Mouse (Mus musculus) liver, embryonic 16.5 days (tissue): ENCODE data around the gene Hesx1. TPM values are rescaled to one million over a fixed set of nuclear protein-coding genes. Genes with fewer than 3 reads are reported as not detected.
"Not testable (repeated sequence)": the region's sequence is repeated elsewhere in the genome, so short reads cannot be mapped to it uniquely, and the experiment has no call there.

Experiments used
- ATAC-seq: fragments of 200-750 bp; cut with Nextera tagmentation; 2 replicates; pipeline ENCODE4 v1.8.0; 2017; ENCODE audit warnings: low read depth, mild to moderate bottlenecking, moderate number of reproducible peaks, moderate library complexity
- H3K27ac ChIP-seq: fragments of 300-500 bp; sonication (generic); 2 replicates; pipeline ENCODE4 v1.5.1; 2014; ENCODE audit warnings: mild to moderate bottlenecking, low read length
- H3K27me3 ChIP-seq: fragments of 300-500 bp; sonication (generic); 2 replicates; pipeline ENCODE4 v1.6.1; 2014; ENCODE audit warnings: low read depth, low read length, mixed read lengths; ENCODE audit not compliant: control insufficient read depth, insufficient read depth
- H3K36me3 ChIP-seq: fragments of 300-500 bp; sonication (generic); 2 replicates; pipeline ENCODE4 v1.6.1; 2014; ENCODE audit warnings: mild to moderate bottlenecking; ENCODE audit not compliant: control insufficient read depth, insufficient read depth
- H3K4me1 ChIP-seq: fragments of 300-500 bp; sonication (generic); 2 replicates; pipeline ENCODE4 v1.6.1; 2014; ENCODE audit warnings: low read depth, low read length, mixed read lengths; ENCODE audit not compliant: control insufficient read depth
- H3K4me2 ChIP-seq: fragments of 300-500 bp; sonication (generic); 2 replicates; pipeline ENCODE4 v1.6.1; 2014; ENCODE audit warnings: low read depth, low read length, mixed read lengths
- H3K4me3 ChIP-seq: fragments of 300-500 bp; sonication (generic); 2 replicates; pipeline ENCODE4 v1.5.1; 2014; ENCODE audit warnings: low read depth, mild to moderate bottlenecking, low read length
- H3K9ac ChIP-seq: fragments of 300-500 bp; sonication (generic); 2 replicates; pipeline ENCODE4 v1.6.1; 2014; ENCODE audit warnings: low read depth, low read length
- H3K9me3 ChIP-seq: fragments of 300-500 bp; sonication (generic); replicated peaks from 2 replicates; pipeline ENCODE4 v1.6.1; 2016; ENCODE audit warnings: low read length; ENCODE audit not compliant: control insufficient read depth
- WGBS: fragments of 180-500 bp; shearing (Covaris S2); extraction: QIAGEN DNeasy Blood & Tissue Kit; methylation state at CpG from one replicate; pipeline ENCODE4 v1.1.7; 2014; ENCODE audit not compliant: insufficient replicate concordance; 5-methylcytosine and 5-hydroxymethylcytosine counted together
- polyA plus RNA-seq: library from polyadenylated mRNA; unstranded; fragments of >200 nt; fragmentation: Nextera tagmentation; extraction: Ambion mirVana; gene quantifications from 2 replicates; pipeline ENCODE4 v1.2.1, GENCODE M21; 2015

Gene Hesx1
- polyA plus RNA-seq: 5.0 and 5.1 TPM in 2 replicates

DNA sequence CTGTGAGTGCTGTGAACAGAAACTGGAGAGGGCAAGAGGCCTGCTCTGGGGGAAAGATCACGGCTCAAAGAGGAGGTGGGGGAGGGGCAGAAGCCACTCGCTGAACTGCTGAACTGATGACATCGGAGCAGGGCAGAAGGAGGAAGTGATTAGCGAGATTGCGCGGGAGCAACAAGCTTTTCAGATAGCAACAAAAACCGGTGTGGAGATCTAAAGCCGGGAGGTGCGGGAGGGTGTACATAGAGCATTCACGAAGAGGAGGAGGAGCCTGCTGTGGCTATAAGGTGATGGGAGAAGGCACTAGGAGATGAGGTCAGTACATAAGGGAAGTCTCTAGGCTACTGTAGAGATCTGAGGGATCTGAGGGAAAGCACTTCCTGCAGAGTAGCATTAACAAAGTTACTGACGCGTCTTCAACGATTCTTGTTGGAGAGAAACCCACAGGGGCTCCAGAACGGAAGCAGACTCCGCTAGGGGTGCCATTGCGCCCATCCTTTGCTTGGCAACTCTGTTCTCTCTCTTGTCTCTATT is at the start of gene Hesx1:
Hesx1 (plus strand) TSS at position 206 of the 531 bp plus-strand sequence.
- WGBS: 2% methylated on average over 16 of the region's 16 CpGs
- H3K4me2 ChIP-seq: peak within 1 kb of the TSS; percentile 48
- H3K4me3 ChIP-seq: peak within 1 kb of the TSS; percentile 29
- H3K27ac ChIP-seq: no peak within 1 kb of the TSS
- no peaks in the 10 kb centered on the region for H3K9me3 ChIP-seq
- peak; percentile 32; the same call in 1 of the 2 replicates for ATAC-seq
- no peak within 1 kb of the TSS for H3K9ac ChIP-seq
- H3K36me3 ChIP-seq: no peaks in the 10 kb centered on the region
- H3K4me1 ChIP-seq: peaks cover 5% of the 10 kb centered on the region
- no peaks in the 10 kb centered on the region for H3K27me3 ChIP-seq

DNA sequence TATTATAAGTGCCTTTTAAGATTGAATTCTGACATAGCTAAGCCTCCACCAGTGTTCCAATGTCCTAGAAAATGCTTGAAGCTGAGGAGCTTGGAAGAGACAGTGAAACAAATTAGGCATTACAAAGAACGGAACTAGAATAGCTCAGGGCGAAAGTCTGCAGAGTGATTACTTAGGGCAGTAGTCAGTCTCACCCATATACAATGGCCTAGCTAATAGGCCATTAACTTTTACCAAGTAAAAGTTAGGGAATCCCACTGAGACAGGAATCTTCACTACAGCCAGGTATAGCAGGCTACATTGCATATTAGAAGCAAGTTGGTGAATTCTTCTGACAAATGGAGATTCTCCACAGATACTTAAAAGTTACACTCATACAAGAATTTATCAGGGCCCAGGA is 38.1 kb upstream of the Hesx1 start:
- not testable (repeated sequence) for H3K27ac ChIP-seq, ATAC-seq, H3K36me3 ChIP-seq, H3K4me2 ChIP-seq, H3K9me3 ChIP-seq, H3K4me3 ChIP-seq, H3K9ac ChIP-seq, H3K4me1 ChIP-seq, H3K27me3 ChIP-seq
- WGBS: 82% methylated on average over 2 of the region's 2 CpGs

DNA sequence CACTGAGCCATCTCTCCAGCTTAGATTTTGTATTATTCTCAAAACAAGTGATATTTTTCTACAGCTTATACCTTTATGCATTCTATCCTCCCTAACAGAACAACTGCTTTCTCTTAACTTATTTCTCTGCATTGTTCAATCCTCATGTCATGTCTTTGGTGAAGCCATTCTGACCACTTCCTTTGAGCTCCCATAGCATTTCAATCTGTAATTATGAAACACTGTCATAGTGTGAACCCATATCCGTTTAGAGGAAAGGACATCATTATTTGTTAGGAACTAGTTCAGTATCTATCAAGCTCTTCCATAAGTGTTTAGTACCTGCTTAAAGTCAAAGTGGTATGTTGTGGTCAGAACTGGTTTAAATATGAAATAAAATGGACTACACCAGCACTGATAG is 33.7 kb upstream of the Hesx1 start:
- Histone ChIP-seq H3K27me3 (no peaks in the 10 kb centered on the region), H3K36me3 (no peaks in the 10 kb centered on the region), H3K27ac (no peak overlapping the region), H3K4me1 (no peaks in the 10 kb centered on the region), H3K4me2 (no peak overlapping the region), H3K9ac (no peak overlapping the region), H3K9me3 (no peaks in the 10 kb centered on the region), H3K4me3 (no peak overlapping the region)
- no peak for ATAC-seq
- WGBS: 46% methylated on average over 1 of the region's 1 CpGs

DNA sequence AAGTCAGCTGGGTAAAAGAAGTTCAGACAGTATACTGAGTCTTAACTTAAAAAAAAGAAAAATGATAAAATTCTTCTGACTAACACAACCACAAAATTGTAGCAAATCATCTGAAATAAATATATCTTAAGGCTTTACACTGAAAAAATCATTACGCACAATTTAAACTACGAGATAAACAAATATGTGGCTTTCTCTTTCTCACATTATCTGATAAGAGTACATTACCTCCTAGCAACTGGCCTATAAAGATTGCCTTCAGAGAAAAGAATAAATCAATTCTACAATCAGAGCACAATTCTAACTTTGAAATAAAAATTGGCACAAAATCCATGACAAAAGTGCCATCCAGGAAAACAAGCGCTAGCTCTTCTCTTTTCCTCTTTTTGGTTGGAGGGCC is 25.1 kb upstream of the Hesx1 start:
- no peak overlapping the region for H3K27ac ChIP-seq
- peak overlapping the region; percentile 85 for H3K4me3 ChIP-seq
- H3K4me2 ChIP-seq: peak overlapping the region; percentile 98
- H3K36me3 ChIP-seq: no peaks in the 10 kb centered on the region
- no peak for ATAC-seq
- H3K9me3 ChIP-seq: no peaks in the 10 kb centered on the region
- no peak overlapping the region for H3K9ac ChIP-seq
- H3K4me1 ChIP-seq: peaks cover 6% of the 10 kb centered on the region
- H3K27me3 ChIP-seq: no peaks in the 10 kb centered on the region
- 39% methylated on average over 3 of the region's 3 CpGs for WGBS

DNA sequence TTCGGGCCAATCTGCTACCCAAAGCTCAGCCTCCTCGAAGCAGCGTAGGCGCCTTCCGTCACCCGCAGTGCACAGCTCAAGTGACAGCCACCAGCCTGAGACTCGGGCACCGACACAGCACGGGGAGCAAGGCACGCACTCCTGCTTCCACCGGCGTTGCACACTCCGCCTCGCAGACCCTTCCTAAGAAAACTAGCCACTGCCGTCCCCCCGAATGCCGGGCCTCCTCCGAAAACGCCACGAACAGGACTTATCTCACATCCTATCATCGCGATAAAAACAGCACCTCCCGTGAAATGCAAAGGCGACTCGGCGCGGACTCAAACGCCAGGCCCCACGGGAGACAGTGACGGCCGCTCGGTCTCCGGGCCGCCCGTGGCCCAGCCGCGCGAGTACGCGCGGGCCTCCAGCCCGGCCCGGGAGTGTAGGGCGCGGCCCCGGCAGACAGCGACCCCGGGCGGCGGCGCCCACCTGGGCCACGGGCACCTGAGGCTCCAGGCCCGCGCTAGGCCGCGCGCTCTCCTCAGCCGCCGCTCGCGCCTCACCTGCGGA is 24.3 kb upstream of the Hesx1 start:
- Histone ChIP-seq H3K9ac (peak overlapping the region; percentile 80), H3K36me3 (no peaks in the 10 kb centered on the region), H3K27ac (peak overlapping the region; percentile 63), H3K4me2 (peak overlapping the region; percentile 98), H3K9me3 (no peaks in the 10 kb centered on the region), H3K4me3 (peak overlapping the region; percentile 85), H3K27me3 (no peaks in the 10 kb centered on the region), H3K4me1 (peaks cover 6% of the 10 kb centered on the region)
- peak; percentile 61 for ATAC-seq
- under 1% methylated on average over 51 of the region's 62 CpGs for WGBS

DNA sequence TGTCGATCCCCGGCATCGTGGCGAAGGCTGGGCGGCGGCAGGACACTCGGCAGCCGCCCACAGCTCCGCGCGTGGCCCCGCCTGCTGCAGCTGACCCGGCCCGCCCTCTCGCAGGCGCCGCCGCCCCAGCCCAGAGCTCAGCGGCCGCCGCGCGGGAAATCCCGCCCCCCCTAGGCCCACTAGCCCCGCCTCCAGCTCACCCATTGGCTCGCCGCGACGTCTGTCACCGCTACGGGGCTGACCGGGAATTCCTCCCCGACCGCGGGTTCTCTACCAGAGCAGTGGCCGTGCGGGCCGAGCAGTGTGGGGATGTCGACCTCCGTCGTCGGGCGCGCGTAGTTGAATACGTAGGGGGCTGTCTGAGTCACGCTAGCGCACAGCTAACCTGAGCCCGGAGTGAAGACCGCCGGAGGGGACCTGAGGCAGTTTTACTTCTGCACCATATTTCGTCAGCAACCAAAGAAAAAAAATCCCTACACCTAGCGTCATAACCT is 23.7 kb upstream of the Hesx1 start:
- ATAC-seq: peak; percentile 99
- H3K9me3 ChIP-seq: no peaks in the 10 kb centered on the region
- H3K27ac ChIP-seq: peak overlapping the region; percentile 63
- WGBS: under 1% methylated on average over 50 of the region's 53 CpGs
- H3K4me1 ChIP-seq: peaks cover 6% of the 10 kb centered on the region
- no peaks in the 10 kb centered on the region for H3K36me3 ChIP-seq
- peak overlapping the region; percentile 80 for H3K9ac ChIP-seq
- peak overlapping the region; percentile 98 for H3K4me2 ChIP-seq
- no peaks in the 10 kb centered on the region for H3K27me3 ChIP-seq
- H3K4me3 ChIP-seq: peak overlapping the region; percentile 85

DNA sequence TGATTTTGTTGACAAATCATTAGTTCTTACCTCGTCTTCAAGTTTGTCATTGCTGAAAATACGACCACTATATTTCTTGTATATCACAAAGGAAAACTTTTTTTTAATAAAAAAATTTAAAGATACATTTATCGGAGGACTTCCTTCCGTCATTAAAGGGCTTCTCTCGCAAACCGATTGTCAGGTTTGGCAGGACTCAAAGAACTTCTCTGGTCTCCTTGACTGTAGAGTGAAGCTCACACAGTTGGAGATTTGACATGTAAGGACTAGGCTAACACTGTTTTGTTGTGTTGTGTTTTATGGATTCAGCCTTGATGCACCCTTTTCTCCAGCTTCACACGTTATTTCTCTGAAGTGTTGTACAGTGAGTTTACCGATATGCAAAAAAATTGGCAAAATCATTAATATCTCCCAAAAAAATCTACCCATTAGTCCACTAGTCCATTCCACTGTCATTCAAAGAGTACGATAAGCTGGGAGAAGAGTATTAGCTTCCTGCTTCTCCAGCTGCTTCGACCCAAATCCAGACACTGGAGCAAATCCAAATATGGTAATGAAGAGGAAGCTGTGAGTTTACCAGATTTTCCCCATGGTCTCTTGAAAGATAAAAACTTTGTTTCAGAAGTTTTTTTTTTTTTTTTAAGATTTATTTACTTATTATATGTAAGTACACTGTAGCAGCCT is 23.0 kb upstream of the Hesx1 start, which contains the start of gene Appl1:
Appl1 (minus strand) TSS at position 127 of the 684 bp plus-strand sequence.
- H3K9me3 ChIP-seq: no peaks in the 10 kb centered on the region

DNA sequence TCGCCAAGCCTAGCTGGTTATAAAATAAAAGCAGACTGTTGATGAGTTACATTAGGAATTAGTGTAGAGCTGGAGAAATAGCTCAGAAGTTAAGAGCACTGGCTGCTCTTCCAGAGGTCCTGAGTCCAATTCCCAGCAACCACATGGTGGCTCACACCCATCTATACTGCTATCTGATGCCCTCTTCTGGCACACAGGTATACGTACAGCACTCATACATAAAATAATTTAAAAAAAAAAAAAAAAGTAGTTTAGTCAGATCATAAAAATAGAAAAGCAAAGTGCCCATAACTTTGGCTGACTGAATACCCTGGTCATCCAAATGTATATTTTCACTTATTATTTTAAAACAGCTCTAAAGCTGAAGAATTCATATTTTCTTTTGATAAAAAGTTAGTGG is 21.1 kb upstream of the Hesx1 start:
- WGBS: 69% methylated on average over 2 of the region's 2 CpGs
- Histone ChIP-seq H3K4me2 (no peak overlapping the region), H3K27me3 (no peaks in the 10 kb centered on the region), H3K9me3 (no peaks in the 10 kb centered on the region), H3K9ac (no peak overlapping the region), H3K27ac (no peak overlapping the region), H3K4me3 (no peak overlapping the region), H3K4me1 (peaks cover 4% of the 10 kb centered on the region), H3K36me3 (no peaks in the 10 kb centered on the region)
- no peak for ATAC-seq

More for the DNA sequence above, 23.0 kb upstream of the Hesx1 start, which contains the start of gene Appl1:
- WGBS: 32% methylated on average over 10 of the region's 10 CpGs
- Histone ChIP-seq H3K27me3 (no peaks in the 10 kb centered on the region), H3K4me2 (peak within 1 kb of the TSS; percentile 98), H3K4me1 (peaks cover 6% of the 10 kb centered on the region), H3K27ac (peak within 1 kb of the TSS; percentile 63), H3K9ac (peak within 1 kb of the TSS; percentile 80), H3K36me3 (no peaks in the 10 kb centered on the region), H3K4me3 (peak within 1 kb of the TSS; percentile 85)
- no peak for ATAC-seq

DNA sequence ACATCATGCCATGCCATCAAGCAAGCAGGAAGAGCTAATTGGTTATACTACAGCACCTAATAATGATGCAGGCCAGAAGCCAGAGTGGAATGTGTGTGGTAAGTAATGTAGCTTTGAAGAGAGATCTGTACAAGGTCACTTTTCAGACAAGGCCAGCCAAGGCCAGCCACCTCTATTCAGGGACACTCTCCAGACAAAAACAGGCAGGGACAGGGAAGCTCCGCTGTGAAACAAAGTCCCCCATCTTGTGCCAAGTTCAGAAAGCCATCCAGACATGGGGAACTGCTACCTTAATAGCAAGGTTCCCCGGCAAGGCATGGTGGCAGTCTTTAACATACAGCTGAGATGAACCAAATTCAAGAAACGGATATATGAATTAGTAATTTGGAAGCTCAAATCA is 18.7 kb upstream of the Hesx1 start:
- Histone ChIP-seq H3K27me3 (no peaks in the 10 kb centered on the region), H3K27ac (no peak overlapping the region), H3K4me3 (no peak overlapping the region), H3K9ac (no peak overlapping the region), H3K9me3 (no peaks in the 10 kb centered on the region), H3K36me3 (no peaks in the 10 kb centered on the region), H3K4me2 (no peak overlapping the region), H3K4me1 (no peaks in the 10 kb centered on the region; the same call in 1 of the 2 replicates)
- no peak for ATAC-seq
- WGBS: 63% methylated on average over 3 of the region's 3 CpGs
